Mouse (Mus musculus): ENCODE data around the gene Pdgfb.

- TF ChIP-seq CTCF (IDR thresholded peaks at IDR 0.05; ENCODE audit: low read depth) (no peak), EP300 (IDR thresholded peaks at IDR 0.05; ENCODE audit: low read depth) (no peak)
These were observed 20.6 kb upstream of the Pdgfb start for GRCm38 (mm10) chr15:80035341-80035885.

All from heart, postnatal 0 days (tissue).